Mouse (Mus musculus): ENCODE data around the gene Asic1.

GRCm38 (mm10) chr15:99638124-99638485 lies 32.1 kb upstream of the Asic1 start:
- TF ChIP-seq CTCF (IDR thresholded peaks at IDR 0.05; ENCODE audit: control insufficient read depth, insufficient read depth, low read length) (no peak), POLR2A (IDR thresholded peaks at IDR 0.05; ENCODE audit: borderline replicate concordance, control insufficient read depth, low read depth, low read length) (no peak)
